Mouse (Mus musculus): ENCODE measurements around the gene Bcar3. TPM values are rescaled to one million over a fixed set of nuclear protein-coding genes. Genes with fewer than 3 reads are reported as not detected.

Gene Bcar3
- total RNA-seq, 4 experiments from 2014 or later, result 8.3 to 11.7 (median 10.1) TPM

DNA sequence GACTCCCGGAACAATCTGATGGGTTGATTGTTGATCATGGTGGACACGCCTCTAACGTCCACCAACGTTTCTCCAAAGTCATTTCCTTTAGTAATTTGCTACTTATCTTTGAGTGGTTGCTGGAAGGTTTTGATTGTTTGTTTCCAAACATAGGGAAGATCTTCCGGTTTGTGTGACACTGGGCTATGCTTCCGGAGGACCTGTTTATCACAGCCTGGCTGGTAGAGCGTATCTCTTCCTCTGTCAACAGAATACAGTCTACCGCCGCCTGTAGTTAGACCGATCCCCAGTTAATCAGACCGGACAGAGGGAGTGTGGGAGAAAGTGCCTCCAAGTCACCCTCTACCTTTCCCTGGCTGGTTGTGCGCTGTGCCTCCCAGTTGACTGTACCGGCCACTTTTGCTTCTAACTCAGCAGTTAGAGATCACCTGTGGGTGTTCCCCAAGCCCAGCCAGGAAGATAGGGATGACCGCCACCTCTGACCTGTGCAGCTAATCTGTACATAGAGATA lies 216.4 kb downstream of the Bcar3 start:
- DNase-seq (ENCODE audit: low spot score in 2 of 2), result no peak

DNA sequence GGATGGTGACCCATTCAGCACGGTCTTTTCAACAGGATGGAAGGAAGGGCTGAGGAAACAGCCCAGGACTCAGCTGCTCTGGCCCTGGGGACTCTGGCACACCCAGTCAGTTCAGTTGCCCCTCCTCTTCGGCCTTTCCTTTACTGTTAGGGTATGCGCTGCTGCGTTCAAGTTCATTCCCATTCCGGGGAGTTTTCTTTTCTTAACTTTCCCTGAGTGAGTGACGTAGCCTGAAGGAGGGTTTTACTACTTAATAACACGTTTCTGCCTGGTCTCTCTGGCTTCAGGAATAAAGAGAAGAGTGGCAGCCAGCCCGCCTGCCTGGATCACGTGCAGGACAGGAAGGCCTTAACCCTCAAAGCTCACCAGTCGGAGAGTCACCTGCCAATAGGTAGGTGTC lies 217.0 kb downstream of the Bcar3 start:
- DNase-seq (ENCODE audit: low spot score in 2 of 2), result no peak

DNA sequence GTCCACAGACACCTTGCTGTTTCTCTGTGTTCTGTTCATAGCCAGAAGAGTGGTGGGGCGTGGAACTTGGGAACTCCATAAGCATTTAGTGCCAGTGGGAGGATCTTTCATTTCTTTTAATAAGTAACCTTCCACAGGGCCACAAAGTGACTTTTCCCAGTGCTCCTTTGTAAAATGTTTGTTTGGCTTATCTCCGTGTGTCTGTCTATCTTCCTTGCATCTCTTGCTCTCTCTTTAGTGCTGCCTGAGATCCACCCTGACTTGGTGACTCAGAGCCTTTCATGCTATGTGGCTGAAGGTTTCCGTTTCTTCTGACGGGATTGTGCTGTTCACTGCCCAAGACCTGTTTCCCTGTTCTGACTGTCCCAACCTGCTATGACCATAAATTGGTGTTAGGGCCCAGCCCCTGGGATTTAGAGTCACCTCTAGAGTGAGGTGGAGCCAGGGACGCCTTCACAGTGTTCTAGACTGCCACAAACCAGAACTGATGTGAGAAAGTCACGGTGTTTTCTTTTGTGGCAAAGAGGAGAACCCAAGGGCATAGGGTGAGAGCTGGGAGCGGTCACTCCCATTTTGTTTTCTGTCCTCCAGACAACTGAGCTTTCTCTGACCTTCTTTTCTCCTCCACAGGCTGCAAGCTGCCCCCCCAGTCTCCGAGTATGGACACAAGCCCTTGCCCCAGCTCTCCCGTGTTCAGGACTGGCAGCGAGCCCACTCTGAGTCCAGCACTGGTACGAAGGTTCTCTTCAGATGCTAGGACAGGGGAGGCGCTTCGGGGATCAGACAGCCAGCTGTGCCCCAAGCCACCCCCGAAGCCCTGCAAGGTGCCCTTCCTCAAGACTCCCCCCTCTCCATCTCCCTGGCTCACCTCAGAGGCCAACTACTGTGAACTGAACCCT lies 218.0 kb downstream of the Bcar3 start:
- no peak for DNase-seq (ENCODE audit: low spot score in 2 of 2)

DNA sequence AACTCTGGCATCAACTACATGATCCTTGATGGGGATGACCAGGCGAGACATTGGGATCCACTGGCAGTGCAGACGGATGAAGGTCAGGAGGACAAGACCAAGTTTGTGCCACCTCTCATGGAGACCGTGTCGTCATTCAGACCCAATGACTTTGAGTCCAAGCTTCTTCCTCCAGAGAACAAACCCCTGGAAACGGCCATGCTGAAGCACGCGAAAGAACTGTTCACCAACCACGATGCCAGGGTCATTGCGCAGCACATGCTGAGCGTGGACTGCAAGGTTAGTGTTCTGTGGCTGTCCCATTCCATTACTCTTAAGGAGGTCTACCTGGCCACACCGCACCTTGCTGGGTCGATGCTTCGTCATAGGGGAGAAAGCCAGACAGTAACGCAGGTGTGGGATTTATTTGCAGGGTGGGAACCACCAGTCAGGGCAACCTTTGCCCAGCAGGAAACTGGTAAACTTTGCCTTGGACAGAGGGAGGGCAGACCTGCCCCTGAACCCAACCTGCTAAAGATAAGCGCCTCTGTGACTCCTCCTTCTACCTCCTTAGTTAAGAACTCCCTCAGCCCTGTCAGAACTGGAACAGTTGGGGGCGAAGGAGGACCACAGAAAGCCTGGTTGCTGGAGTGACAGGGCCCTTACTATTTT lies 218.9 kb downstream of the Bcar3 start:
- no peak for DNase-seq (ENCODE audit: low spot score in 2 of 2)

DNA sequence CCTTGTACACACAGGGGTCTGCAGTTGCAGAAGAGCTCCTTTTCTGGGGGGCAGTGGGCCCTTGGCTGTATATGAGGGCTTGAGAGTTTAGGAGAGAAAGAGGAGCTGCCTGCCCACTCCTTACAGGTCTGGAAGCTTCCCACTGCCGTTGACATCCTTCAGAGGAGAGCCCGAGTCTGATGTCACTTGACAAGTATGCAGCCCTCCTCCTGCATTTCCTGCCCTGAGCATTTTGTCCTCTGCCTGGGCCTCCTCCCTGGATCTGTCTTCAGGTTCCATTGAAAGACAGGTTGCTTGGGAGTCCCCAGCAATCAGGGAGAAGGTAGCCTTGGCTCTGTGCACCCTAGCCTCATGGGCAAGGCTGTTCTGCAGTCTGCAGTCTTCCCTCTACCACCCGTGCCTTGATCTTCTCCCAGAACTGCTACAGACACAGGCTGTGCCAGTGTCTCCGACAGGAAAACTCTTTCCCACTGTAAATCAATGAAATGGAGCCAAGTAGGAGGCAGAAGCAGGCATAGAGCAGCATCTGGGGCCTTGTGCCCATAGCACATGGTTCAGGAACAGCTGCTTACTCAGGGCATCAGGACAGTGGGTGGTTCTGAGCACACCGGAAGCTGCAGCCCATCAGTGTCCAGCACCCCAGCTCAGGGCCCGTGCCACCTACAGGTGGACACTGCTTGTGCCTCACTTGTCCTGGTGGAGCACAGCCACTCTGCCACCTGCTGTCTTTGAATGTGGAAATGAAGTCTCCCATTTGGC lies 221.8 kb downstream of the Bcar3 start:
- no peak for DNase-seq (ENCODE audit: low spot score in 2 of 2)

DNA sequence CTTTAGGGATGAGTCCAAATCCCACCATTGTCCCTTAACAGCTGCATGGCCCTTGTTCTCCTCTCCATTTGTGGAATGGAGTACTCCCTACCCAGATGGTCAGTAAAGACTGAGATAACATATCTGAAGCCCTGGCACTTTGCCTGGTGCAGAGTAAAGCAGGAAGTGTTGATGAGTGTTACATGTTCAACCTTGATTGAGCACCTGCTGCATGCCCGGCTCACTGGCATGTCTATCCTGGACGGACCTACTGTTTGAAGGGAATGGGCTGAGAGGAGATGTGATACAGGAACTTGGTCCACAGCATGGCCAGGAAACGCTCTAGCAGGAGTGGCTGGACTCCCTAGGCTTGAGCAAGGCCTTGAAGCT lies 222.4 kb downstream of the Bcar3 start:
- DNase-seq (ENCODE audit: low spot score in 2 of 2), result no peak

DNA sequence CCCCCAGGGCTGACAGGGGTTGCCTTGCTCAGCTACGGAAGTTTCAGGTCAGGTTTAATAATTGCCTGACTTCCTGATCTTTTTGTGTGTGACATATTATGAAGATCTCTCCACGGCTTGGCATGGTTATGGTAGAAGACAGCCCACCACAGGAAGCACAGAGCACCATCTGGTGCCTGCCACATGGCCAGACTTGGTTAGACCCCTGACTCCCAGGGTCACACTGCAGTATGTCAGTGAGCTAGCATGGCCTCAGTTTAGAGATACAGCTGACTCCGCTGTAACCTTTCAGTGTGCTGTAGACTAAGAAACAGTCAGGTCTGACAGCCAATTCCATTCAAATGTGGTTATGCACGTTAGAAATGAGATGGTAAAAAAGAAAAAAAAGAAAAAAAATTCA lies 223.8 kb downstream of the Bcar3 start:
- DNase-seq (ENCODE audit: low spot score in 2 of 2), result no peak

DNA sequence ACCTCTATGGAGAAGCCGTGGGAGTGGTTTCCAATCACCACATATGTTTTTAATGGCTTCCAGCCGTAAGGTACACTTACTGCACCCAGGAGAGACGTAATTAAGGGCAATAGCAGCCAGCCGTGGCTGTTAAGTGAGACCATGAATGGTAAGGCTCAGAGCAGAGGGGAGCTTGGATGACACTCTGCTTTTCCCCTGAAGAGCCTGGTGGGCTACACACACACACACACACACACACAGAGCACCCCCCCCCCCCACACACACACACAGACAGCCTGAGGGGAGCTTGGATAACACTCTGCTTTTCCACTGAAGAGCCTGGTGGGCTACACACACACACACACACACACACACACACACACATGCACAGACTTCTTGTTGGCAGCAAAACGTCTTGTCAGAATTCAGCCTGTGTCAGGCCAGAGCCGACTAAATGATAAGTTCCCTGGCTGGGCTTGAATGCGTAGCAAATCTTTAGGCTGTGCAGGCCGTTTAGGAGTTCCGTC lies 224.3 kb downstream of the Bcar3 start:
- DNase-seq (ENCODE audit: low spot score in 2 of 2), result no peak

DNA sequence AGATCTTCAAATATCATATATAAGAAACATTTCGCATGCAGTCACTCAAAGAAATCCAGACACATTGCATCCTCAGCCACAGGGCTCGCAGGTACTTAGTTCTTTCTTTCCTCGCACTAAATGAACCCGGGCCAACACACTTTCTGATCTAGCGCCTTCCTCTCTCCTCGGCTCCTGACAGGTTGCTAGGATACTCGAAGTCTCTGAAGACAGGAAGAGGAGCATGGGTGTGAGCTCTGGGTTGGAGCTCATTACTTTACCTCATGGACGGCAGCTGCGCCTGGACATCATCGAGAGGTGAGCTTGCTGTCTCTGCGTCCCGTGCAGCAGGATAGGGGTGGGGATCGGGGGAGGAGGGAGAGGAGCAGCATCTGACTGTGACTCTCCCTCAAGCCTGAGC lies 225.1 kb downstream of the Bcar3 start:
- no peak for DNase-seq (ENCODE audit: low spot score in 2 of 2)

DNA sequence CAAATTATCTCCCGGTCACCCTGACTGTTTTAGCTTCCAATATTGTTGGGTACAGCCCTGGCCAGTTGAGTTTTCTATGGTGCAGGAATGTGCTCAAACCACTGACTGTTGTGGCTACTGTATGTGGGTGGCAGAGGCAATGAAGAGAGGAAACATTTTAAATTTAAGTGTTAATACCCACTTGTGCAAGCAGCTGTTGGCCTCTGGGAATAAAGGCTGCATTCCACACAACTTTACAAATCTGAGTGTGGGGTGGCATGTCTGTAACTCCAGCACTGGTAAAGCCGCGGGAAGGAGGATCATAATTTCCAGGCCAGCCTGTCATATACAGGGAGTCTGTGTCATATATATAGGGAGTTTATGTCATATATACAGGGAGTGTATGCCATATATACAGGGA lies 226.4 kb downstream of the Bcar3 start:
- DNase-seq (ENCODE audit: low spot score in 2 of 2), result no peak

DNA sequence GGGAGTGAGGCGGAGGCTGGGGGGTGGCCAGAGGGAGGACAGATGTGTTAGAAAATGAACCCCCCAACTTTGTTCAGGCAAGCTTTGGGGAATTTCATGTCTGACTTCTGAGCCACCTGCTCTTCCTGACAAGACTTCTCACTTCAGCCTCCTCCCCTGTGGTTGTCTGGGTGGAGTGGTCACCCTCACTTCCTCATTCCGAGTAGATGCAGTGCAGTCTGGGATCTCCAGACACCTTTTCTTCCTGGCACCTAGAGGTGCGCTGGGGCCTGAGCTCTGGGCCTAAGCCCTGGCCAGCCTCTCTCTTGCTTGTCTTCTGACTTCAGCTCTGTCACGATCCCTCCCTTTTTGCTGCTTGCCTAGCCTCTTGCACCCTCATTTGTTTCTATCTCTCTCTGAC lies 226.9 kb downstream of the Bcar3 start:
- DNase-seq (ENCODE audit: low spot score in 2 of 2), result no peak

DNA sequence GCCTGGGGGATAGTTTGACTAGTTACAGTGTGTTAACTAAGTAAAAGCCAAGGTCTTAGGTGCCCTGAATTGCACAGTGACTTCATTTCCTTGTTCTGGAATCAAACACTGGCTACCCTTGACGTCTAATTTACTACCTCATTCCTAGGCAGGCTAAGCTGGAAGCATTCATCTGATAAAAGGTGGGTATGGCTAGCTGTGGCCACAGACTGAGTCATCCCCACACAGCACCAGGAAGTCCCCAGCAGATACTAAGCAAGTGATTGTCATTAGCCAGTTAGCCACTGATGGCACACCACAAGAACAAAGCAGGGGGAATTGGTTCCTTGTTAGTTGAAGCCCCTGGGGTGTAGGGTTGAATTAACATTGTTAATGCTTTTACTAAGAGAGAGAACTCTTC lies 227.4 kb downstream of the Bcar3 start:
- DNase-seq (ENCODE audit: low spot score in 2 of 2), result no peak

DNA sequence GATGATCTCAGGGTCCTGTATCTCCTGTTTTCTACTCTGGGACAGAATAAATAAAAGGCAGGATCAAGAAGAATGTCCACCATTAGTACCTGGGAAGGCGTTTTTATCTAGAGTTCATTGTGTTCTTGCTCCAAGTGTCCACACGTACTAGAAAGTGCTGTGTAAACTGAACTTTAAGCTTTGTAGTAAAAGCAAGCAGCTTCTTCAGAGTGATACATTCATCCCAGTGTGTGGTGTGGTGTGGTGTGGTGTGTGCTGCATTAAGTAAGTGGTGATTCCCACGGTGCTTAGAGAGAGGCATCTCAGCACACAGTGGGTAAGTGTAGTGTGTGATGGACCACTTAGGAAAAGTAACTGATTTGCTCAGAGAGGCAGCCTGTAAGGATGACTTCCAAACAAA lies 234.5 kb downstream of the Bcar3 start:
- DNase-seq (ENCODE audit: low spot score in 2 of 2), result no peak

DNA sequence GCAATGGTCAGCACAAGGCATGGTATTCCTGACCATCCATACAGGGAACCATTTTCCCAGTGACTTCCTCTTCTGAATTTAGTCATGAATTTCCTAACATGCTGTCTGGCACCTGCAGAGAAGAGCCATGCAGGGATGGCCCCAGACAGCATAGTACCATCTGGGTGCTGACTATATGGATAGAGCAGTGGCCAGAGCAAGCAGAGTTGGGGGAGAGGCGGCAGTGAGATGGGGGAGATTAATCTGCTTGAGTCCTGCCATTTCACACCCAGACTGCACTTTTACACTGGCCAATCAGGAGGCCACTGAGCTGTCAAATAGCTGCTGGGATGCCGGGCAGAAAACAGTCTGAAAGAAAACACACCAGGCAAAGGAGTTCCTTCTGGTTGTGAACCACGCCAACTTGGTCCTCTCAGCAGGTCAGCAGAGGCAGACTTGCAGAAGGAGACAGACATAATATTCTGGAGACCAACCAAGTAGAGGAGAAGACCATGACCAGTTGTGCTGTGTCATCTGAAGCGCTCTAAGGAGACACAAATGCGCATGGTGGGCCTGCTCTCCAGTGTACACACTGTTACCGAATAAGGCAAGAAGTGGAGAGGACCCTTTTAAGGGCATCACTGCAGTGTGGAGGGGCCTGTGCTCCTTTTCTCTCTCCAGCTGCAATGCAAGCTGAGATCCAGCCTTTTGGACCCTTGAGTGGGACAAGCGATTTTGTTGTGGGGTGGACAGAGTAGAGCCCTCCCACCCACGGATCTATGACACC lies 242.2 kb downstream of the Bcar3 start:
- no peak for DNase-seq (ENCODE audit: low spot score in 2 of 2)

DNA sequence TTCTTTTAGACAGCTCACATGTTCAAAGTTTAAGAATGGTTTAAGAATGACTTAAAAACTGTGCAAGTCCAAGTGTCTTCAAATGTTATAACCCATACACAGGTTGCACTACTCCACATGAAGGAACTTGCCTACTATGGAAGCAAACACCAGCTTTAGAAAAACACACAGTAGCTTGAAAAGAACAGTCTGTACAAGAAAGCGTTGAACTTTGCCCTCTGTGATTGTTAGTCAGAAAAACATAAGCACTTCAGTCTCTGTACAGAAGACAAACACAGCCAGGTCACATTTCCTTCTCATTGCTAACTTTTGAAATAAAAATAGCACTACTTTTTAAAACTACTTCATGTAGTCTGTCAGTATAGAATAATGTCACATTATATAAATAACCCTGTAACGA lies 244.9 kb downstream of the Bcar3 start:
- no peak for DNase-seq (ENCODE audit: low spot score in 2 of 2)

DNA sequence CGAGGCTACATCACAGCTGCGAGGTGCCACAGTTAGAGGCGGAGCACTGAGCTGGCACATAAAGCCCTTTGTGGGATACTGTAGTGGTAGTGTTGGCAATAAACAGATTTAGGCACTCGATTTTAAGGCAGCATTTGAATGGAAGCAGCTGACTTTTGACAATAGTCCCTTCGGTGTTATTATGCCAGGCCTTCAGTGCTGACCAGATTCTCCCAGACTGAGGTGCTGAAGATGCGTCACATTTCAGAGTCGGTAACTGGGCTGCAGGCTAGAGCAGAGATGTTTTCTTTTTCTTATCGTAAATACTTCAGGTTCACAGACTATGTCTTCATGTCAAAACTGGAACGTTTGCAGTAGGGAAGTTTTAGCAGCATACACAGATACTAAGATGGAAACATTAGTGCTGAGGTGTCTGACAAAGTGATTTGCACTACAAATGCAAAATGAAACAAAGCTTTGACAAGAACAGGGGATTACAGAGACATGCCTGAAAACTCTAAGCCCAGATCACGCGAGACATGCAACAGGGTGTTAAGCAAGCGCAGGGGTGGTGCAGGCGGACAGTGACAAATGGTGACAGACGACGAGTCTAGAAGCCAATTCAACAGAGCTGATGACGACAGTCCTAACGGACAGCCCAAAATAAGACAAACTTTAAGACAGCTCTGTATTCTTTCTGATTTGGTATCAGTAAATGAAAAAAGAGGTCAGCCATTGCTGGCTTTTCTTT lies 246.2 kb downstream of the Bcar3 start:
- DNase-seq (ENCODE audit: low spot score in 2 of 2), result no peak

DNA sequence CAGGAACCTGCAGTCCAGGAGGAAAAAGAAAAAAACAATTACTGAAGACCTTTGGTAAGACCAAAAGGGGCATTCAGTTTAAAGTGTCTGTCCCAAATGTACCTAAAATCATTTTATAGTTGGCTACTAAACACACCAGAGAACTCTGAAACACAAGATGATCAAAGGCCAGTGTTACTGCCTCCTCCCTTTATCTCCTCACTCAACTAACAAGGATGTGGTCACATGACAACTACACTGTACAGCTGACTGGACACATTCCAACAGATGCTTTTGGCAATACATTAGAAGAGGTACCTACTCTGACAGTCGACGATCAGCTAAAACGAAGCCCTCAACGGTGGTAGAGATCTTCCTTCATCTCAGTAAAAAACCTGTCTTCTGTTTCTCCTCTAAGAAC lies 247.0 kb downstream of the Bcar3 start:
- no peak for DNase-seq (ENCODE audit: low spot score in 2 of 2)

DNA sequence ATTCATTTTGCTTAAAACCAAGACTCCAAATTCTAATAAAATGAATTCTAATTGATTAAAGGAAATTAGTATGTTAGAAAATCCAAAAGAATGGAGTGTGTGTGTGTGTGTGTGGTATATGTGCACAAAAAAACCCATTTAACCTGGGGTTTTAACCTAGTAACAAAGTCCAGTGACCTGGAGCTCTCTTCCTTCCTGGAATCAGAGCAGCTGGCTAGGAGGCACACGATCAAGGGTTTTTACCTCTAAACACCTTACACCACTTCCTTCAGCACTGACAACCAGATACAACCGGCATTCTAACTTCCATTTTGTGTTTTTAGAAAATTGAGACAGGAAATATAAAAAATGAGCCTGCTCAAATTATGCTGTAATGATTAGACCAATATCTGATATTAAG lies 251.4 kb downstream of the Bcar3 start:
- no peak for DNase-seq (ENCODE audit: low spot score in 2 of 2)

DNA sequence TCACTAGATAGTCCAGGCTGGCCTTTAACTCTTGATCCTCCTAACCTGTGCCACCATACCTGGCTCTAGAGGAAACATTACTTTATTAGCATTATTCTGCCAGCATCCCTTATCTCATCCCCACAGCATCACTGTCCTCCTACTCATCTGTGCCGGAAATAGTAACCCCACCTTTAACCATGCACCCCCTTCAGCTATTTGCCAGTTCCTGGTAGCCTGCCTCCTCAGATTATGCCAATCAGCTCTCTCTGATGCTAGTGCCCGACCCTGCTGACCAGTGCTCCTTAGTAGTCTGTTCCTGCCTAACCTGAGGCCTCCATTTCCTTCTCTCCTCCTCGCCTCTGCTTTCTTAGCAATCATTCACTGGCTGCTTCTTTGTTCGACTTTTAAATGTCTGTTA lies 253.5 kb downstream of the Bcar3 start:
- no peak for DNase-seq (ENCODE audit: low spot score in 2 of 2)

DNA sequence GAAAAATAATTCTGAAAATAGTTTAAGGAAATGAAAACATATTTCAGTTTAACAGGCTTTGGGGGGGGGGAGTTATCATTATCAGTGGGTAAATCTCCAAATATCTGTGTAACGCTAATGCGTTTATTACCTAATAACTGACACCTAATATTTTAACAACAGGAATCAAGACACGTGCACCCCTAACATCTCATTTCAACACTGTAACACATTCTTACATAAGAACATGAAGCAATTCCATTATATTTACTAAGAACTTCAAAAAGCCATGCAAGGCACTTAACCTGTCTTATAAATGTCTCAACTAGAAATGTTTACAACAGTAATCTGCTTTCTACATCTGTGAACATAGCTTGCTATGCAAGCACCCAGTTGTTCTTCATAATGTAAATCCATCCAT lies 257.2 kb downstream of the Bcar3 start:
- no peak for DNase-seq (ENCODE audit: low spot score in 2 of 2)

DNA sequence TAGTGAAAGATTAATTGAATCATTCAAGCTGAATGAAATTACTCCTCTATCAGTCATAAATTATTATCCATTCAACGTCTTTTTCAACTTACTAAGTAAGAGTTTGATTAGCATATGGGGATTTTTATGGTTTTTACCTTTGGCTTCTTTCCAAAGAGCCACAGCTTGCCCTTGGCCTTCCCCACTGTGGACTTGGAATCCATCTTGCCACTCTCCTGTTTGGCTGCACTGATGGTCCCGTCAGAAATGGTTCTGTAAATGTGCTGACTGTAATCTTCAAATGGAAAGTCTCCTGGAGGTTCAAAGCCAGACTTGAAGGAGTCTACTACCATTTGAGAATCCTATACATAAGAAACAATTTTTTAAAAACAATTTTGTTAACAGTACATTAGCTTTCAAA lies 263.8 kb downstream of the Bcar3 start:
- no peak for DNase-seq (ENCODE audit: low spot score in 2 of 2)

All from layer of hippocampus, adult 8-10 months (tissue).